Mouse (Mus musculus) CD4-positive, CD25-positive, alpha-beta regulatory T cell, adult 4 months (primary cell): Measurements from ENCODE around the gene Gm11032. TPM values are rescaled to one million over a fixed set of nuclear protein-coding genes. Genes with fewer than 3 reads are reported as not detected.
"Not testable (repeated sequence)": the region's sequence is repeated elsewhere in the genome, so short reads cannot be mapped to it uniquely, and the experiment has no call there.

Experiments used
- ATAC-seq: one replicate; pipeline ENCODE4 v1.8.0; 2017
- polyA plus RNA-seq, 2 experiments: library from polyadenylated mRNA; unstranded; fragments of 100-300 nt; shearing (Covaris generic); gene quantifications; one replicate each; pipeline ENCODE4 v1.2.1; 2017

Gm11032 gene
- not detected for polyA plus RNA-seq

DNA sequence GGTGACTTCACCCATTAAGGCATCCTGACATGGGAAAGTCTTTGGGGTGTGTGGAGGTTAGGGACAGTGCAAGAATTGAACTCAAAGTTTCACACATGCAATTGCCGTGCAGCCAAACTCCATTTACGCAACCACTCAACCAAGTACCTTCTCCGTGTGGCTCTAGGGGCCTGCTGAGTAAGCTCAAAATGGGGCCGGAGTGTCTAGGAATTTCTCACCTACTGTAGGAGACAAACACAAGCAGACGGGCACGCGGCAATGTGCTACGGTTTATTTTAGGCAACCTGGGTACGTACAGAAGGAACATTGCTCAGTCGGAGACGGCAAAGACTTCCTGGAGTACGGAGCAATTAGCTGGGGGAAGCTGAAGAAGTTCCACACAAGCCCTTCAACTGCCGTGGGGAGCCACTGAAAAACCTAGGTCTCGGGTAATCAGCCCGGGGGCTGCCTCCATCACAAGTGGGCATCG lies at the start of gene Gm11032:
Gene Gm11032, plus strand, starts transcription at position 51 of the 469 bp plus-strand sequence.
- ATAC-seq = no peak

DNA sequence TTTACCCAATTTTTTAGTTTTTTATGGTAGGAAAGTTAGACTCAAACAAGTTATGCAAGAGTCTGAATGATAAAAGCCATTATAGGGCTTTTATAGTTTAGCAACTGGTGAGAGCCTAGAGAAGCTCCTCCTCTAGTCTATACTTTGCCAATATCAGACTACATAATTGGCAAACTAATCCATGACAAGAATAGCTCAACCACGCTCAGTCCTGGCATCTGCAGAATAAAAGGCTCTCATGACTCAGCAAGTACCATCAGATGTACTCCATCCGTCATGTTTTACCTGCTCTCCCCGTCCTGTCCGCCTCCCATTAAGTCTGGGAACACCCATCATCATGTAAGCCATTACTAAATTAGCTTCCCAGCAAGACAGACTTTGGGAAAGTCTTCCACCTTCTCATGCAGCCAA lies 48.4 kb upstream of the Gm11032 start:
- ATAC-seq = no peak

DNA sequence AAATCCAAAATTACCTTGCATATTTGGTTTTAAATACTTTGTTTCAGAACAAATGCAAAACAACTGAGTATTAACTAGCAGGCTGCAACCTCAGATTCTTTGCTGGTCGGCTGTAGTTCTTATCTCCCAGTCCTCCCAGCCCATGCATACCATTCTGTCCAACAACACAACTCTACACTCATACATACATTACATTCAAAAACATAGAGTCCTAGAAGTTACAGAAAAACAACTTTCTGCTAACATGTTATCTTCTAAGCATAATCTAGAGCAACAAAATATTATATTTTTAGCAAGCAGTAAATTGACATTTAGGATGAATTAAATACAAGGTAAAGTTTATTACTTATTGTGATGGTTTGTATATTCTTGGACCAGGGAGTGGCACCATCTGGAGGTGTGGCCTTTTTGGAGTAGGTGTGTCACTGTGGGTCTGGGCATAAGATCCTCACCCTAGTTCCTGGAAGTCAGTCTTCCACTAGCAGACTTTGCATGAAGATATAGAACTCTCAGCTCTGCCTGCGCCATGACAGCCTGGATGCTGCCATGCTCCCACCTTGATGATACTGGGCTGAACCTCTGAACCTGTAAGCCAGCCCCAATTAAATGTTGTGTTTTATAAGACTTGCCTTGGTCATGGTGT lies 43.7 kb upstream of the Gm11032 start:
- ATAC-seq = not testable (repeated sequence)

DNA sequence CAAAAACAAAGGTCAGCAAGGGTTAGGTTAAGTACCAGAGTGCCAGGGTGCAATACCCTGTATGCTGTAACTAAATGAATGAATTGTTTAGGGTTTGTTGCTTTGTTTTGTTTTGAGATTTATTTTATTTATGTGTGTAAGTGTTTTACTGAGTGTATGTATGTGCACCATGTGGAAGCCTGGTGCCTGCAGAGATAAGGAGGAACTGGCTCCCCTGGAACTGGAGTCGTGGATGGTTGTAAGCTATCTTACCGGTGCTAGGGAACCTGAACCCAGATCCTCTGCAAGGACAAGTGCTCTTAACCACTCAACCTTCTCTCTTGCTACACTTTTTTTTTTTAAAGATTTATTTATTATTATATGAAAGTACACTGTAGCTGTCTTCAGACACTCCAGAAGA lies 42.8 kb upstream of the Gm11032 start:
- no peak for ATAC-seq

DNA sequence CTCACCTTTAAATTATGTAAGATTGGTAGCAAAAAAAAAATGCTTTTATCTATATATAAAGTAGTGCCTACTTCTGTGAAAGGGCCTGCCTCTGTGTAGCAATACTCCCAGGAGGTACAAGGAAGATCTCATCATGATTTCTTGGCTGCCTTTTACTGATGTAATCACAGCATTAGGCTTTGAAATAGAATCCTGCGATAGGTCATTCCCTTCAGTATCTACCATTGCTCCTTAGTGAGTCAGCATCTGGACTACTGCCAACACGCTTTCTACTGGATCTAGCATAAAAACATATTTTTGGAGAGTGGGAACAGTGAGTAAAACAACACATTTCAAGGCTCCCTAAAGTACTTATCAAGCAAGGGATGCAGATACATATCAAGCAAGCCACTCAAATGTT lies 41.2 kb upstream of the Gm11032 start:
- ATAC-seq = no peak

DNA sequence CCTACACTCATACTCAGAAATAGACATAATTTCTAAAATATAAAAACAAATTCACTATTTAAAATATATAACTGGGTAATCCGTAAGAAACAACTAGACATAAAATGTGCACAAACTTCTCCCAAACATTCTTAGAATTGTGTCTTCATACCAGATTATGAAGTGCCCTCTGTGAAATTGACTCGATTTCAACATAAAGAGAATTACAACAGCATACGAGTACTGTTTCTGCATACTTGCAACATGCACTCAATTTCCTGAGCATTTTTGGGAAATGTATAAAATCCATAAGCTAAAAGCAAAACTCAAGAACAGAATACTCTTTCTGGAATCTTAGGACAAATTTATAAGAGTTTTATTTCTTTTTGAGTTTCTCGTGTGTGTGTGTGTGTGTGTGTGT lies 28.1 kb upstream of the Gm11032 start:
- ATAC-seq = no peak

DNA sequence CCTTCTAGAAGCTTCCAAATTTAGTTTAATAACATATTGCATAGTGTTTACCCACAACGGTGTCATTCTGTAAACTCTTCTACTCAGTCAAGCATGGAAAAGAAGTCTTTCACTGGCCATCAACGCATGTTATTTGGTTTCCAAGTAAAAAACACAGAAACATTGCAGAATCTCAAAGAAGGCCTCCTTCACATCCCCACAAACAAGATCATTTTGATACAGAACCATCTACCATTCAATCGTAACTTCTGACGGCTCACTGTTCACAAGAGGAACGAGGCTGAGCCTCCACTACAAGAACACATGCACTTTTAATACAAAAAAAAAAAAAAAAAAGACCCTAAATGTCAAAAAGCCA lies 26.4 kb upstream of the Gm11032 start:
- no peak for ATAC-seq

DNA sequence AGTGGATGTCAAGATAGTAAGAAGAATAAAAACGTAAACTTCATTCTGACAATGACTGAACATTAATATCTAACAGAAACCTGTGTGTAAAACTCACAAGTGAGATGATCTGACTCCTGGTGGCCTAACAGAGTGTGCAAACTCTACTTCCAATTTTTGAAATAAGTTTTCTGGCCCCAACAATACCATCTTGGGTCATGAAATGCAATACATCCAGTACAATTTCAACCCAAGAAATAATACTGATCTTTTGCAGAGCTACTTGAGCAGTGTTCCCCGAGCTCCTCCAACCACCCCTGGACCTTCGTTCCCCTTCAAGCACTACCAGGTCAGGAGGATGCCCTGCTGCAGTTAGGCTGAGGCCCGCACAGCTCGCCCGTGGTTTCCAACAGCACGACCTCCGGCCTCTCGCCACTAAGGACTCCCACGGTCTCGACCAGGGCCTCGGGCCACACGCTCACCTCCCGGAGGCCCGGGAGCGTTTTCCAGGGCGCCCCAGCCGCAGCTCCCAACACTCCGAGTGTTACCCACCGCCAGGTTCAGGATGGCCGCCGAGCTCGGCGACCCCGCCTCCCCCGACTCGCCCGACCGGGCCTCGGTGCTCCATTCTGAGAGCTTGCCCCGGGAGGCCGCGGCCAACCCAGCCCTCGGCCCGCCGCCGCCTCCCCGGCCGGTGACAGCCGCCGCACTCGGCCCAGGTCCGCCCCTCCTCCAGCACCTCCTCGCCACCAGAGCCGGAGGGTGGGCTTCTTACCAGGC lies 25.8 kb upstream of the Gm11032 start:
- peak; percentile 35 for ATAC-seq

DNA sequence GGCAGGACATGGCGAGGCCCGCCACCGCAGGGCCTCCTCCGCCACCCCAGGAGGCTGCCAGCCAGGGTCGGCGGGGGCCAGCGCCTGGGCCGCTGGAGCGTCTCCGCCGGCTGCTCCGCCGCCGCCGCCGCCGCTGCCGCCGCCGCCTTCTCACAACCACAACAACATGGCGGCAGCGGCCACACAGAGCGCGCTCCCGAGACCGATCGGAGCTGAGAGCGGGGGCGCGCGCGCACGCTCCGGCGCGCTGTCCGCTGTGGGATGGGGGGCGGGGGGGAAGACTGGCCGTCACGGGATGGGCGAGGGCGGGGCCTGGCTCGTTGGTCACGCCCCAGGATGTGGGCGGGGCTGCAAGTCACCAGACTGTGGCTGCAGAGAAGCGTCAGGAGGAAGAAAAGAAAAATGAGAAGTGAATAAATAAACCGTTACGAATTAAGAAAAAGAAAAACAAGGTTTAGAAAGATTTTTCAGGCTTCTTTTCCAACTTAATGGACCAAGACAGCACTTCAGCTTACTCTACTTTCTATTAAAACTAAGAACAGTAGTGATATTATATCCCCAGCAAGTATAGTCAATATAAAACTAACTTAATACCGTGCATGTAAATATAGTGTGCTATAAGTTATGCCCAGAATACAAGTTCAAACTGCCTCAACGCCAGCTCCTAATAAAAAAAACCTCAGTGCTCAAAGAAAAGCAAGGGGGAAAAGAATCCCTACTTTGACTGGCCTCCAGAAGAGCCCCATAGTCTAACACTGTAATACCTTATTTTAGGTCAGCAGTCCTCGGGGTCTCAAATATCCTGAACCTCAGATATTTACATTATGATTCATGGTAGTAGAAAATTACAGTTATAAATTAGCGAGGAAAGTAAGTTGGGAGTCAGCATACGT lies 25.0 kb upstream of the Gm11032 start, which contains the start of gene Mtmr3:
Gene Mtmr3, minus strand, starts transcription at position 256 of the 893 bp plus-strand sequence.
- ATAC-seq = peak; percentile 86

DNA sequence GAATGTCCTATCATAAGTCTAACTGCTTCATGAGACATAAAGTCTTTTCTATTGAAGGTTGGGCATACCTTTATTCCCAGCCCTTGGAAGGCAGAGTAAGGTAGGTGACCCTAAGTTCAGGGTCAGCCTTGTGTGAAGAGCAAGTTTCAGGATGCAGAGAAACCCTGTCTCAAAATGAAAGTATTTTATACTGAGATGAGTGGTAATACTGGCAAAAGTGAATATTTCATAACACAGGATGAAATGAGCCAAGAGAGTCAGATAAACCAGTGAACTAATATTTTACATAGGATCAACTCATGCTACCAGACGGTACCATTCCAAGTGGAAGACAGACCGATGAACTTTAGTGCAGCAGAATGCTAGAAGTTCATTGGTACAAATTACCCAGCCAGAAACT lies 21.5 kb upstream of the Gm11032 start:
- ATAC-seq = no peak

DNA sequence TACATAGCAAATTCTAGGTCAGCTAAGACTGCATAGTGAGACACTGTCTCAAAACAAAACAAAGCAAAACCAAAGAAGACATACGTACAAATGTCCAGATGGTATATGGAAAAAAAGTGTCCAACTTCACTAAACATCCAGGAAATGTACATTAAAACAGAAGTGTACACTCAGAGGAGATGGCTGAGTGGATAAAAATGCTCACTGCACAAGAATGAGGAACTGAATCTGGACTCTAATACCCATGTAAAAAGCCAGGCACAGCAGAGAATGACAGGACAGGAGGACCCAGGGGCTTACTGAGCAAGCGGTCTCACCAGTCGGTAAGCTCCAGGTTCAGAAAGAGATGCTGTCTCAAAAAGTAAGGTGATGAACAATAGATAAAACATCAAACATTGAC lies 20.0 kb upstream of the Gm11032 start:
- no peak for ATAC-seq

DNA sequence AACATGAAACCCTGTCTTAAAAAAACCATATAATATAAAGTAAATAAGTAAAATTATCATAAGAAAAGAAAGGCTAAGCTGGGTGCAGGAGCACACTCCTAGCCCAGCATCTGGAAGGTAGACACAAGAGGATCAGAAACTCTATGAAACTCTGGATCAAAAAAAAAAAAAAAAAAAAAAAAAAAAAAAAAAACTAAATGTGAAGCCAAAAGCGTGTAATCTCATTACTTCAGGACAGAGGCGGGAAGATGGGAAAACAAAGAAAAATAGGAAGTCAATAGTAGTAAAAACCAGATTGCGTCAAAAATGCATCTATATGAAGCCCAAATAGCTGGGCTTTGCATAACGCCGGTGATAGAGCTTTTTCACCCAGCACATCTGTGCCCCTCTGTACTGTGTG lies 18.0 kb upstream of the Gm11032 start:
- no peak for ATAC-seq

DNA sequence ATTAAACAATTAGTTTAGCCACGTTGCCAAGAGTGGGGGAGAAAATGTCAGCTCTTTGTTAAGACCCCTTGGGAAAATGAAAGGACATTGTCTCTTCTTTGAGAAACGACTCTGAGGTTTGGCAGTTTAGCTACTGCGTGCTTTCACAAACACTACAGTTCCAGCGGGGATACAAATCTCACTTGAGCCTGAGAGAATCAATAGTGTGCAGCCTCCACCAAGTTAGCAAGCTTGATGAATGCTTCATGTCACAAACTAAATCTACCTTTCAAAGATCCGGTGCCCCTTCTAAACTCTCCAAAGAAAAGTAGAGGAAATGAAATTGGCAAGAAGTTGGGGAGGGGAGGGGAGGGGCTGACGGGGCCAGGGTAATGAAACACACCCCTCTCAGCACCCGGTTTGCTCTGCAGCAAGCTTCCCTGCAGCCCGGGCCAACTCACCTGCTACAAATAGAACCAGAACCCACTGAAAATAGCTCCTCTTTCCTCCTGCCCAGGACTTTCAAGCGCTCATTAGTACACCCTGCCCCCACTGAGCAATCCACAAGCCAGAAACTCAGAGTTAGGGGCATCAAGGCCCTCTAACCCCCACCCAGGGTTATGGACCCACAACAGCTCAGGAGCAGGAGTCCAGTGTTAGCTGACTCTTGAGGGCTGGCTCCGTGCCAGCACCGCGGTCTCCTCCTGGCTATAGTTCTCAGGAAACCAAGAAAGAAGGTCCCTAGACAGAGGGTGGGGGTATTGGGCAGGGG lies 17.0 kb upstream of the Gm11032 start:
- ATAC-seq = no peak

DNA sequence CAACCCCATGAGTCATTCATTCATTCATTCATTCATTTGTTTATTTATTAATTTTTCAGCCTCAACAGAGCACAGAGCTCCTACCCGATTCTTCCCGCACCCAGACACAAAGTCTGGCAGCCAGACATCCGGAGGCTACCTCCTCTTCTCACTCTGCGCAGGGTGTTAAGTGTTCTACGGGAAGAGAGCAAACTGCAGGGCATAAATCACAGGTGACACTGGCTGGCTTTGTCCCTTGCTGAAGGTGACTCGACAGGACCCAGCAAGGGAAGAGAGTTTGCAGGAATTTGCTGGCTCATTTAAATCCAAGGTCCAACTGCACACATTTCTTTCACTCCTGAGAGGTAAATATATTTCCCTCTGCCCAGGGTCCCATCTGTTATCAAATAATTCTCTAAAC lies 15.4 kb upstream of the Gm11032 start:
- no peak for ATAC-seq

DNA sequence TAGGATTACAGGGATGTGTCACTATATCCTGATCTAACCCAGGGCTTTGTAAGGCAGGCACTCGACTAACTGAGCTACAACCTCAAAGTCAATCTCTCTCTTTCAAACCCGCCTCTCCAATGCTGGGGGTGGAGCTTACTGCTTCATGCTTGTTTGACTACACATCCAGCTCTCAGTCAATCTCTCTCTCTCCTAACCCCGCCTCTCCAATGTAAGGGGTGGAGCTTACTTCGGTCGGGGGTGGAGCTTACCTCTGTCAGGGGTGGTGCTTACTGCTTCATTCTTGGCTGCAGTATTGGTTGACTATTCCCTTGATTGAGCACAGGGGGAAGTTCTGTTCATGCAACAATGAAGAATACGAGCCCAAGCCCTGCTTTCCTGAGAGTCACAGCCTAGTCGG lies 14.5 kb upstream of the Gm11032 start:
- no peak for ATAC-seq

DNA sequence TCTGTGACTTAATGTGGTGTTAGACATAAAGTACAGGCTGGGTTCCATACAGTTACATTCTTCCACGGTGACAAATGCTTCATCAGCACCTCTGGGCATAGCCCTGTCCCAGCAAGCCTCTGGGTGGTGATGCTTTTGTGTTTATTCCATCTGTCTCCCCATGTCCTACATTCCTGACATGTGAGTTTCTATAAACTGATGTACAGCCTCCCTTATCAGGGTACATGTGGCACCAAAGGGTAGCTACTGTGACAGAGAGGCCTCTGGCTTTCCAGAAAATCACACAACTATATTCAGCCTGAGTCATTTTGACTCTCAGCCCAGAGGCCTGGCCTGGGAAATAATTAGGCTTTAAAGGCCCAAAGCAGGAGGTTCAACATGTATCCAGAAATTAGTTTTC lies 13.3 kb upstream of the Gm11032 start:
- no peak for ATAC-seq

DNA sequence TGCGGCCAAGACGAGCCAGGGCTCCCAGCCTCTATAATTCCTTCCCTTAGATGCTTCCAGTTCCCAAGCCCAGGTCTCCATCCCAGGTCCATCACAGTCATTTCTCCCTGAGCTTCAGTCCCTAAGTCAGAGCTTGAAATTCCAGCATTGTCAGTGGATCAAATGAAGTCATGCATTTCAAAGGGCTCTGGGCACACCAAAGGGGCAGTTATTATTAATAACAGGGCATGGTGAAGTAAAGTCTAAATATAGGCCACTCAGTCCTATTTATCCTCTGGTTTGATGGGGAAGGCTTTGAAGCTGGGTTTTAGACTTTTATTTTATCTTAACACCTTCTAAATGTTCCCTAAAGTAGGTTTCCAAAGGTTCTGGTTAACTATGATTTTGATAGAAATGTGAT lies 8.0 kb upstream of the Gm11032 start:
- ATAC-seq = no peak

DNA sequence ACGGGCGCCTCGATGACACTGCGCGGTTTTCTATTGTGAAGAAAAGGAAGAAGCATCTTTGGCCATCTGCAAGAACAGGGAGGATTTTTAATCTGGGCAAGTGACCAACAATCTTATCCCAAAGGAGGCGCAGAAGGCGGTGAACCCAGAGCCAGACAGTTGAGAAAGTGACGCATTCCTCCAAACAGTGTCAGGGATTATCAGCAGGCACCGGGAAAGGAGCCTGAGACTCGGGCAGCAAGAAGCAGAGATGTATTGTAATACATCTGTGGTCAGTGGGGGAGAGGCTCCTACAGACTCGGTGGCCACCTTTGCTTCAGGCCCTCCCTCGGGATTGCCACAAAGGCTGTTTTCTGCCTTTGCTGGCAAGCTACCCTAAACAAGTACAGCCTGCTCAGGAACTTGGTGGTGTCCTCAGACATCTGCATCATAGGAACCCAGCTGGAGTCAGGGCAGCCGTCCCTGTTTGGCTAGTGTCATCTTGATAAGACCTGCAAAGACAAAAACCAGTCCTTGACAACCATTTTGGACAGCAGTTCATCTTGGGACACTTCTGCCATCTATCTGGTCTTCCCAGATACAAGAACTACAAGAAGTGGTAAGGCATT lies 738 bp downstream of the Gm11032 start:
- ATAC-seq = no peak

DNA sequence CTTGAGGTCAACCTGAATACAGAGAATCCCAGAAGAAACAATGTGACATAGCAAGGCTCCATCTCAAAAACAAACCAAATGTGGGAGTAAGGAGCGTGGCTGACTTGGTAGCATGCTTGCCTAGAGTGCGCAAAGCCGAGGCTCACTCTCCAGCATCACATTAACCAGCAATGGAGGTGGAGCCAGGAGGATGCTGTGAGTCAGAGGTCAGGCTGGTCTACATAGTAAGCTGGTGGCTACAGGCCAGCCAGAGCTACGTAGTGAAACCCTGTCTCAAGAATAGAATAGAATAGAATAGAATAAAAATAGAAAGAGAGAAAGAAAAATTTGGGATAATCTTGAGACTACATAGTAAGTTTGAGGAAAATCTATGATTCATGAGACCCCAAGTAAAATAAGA lies 2.0 kb downstream of the Gm11032 start:
- no peak for ATAC-seq

DNA sequence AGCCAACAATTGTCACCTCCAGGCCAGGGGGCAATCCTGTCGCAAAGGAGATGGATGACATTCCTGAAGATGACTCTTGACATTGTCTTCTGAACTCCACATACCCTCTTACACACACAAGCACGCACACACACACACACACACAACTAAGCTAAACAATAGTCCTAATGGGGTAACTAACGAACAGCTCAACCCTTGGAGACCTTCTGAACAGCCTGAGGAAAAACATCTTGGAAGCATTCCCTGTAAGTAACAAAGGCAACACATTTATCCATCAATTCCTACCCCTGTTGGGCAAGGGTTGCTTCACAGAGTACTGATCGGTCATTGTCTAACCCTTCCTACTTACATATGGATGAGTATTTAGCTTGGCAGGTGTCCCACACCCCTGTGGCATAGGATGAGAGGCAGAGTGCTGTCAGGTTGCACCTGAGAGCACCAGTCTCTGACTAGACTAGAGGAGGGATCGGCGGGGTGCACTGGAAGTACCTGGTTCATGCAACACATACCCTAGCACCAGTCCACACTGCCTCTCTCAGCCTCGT lies 2.6 kb downstream of the Gm11032 start:
- no peak for ATAC-seq

DNA sequence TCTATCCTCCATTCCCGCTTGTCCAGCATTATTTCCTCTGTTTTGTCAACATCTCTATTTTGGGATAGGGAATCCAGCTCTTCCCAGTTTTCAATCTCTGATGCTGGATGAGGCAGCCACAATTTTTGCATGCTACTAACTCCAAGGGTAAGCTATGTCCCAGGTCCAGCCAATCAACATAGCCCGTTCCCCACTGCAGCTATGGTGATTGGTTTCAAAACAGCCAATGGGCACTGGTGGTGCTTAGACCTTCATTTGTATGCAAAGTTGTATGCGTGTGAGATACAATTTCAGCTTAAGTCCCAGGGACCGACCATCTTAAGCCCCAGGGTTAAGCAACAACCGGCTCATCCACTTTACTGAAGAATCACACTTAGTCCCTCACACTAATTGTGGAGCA lies 3.1 kb downstream of the Gm11032 start:
- ATAC-seq = no peak

DNA sequence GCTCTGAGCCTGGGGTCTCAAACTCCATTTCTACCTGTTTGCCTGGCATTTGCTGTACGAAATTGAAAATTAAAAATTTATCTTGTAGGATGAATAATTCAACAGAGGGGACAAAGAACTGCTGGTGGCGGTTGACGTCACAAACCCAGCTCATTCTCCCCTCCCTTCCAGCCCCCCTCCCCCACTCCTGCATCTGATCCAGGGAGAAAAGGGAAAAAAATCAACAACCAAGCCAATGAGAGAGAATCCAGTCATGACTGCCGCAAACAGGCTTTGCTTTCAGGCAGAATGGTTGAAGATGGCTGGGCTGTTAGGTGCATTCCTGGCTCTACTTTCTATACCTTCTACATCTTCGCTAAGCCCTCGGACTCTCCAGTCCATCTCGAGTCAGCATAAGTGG lies 6.1 kb downstream of the Gm11032 start:
- no peak for ATAC-seq
